In genomic region chr2:71974143-71974846, GRCm38 (mm10) we compare ENCODE assay signal across 12 mouse cellular contexts. TPM values are rescaled to one million over a fixed set of nuclear protein-coding genes. Genes with fewer than 3 reads are reported as not detected.
DNase-seq lines count a peak whose midpoint lies in the region; ATAC-seq and TF ChIP-seq lines count a peak whose summit lies in the region.
"Had no signal": no experiment of that assay in that cellular context is flagged by ENCODE, and none has a peak within 500 bp of the region (broad histone marks: within the 10 kb centered on the region; RNA-seq: fewer than 3 reads in every experiment).

No protein-coding gene starts in this region.

- 85% methylated on average over 10 of the region's 11 CpGs for WGBS in hindbrain, embryonic 14.5 days
- 85% methylated on average over 10 of the region's 11 CpGs for WGBS in hindbrain, embryonic 13.5 days
- WGBS in heart, postnatal 0 days, result 63% methylated on average over 10 of the region's 11 CpGs
- WGBS in kidney, embryonic 15.5 days, result 83% methylated on average over 10 of the region's 11 CpGs

- no peaks in the 10 kb centered on the region for H3K9me3 ChIP-seq in hindbrain, embryonic 14.5 days (ENCODE audit: control insufficient read depth, low read length)
- no peaks in the 10 kb centered on the region for H3K9me3 ChIP-seq in hindbrain, embryonic 13.5 days
- H3K9me3 ChIP-seq in heart, postnatal 0 days (replicated peaks; ENCODE audit: control insufficient read depth, low read length), result no peaks in the 10 kb centered on the region
- H3K9me3 ChIP-seq in kidney, embryonic 15.5 days (replicated peaks), result no peaks in the 10 kb centered on the region

- no peak overlapping the region for H3K27ac ChIP-seq in hindbrain, embryonic 14.5 days
- no peak overlapping the region for H3K27ac ChIP-seq in hindbrain, embryonic 13.5 days
- H3K27ac ChIP-seq in heart, postnatal 0 days (ENCODE audit: low read depth), result no peak overlapping the region
- no peak overlapping the region for H3K27ac ChIP-seq in kidney, embryonic 15.5 days
- H3K27ac ChIP-seq: kidney, postnatal 0 days had no signal

- no peaks in the 10 kb centered on the region for H3K27me3 ChIP-seq in hindbrain, embryonic 14.5 days (ENCODE audit: control insufficient read depth, insufficient read depth, low read length)
- 0 out of 2 replicates have a peak, but pooled peaks cover 2% of the 10 kb centered on the region for H3K27me3 ChIP-seq in hindbrain, embryonic 13.5 days
- no peaks in the 10 kb centered on the region; the same call in 1 of the 2 replicates for H3K27me3 ChIP-seq in heart, postnatal 0 days (ENCODE audit: control insufficient read depth, insufficient read depth, low read length)
- H3K27me3 ChIP-seq in kidney, embryonic 15.5 days, result 0 out of 2 replicates have a peak, but pooled peaks cover 6% of the 10 kb centered on the region

- no peak for DNase-seq in hindbrain, embryonic 14.5 days (ENCODE audit: low spot score)
- peak; percentile 78 for DNase-seq in adrenal gland, adult 8-10 months
- DNase-seq in cerebellum, adult 11-12 months, result peak; percentile 91
- peak; percentile 28 for DNase-seq in heart, postnatal 0 days (ENCODE audit: low spot score)
- DNase-seq in layer of hippocampus, adult 9-11 months, result no peak
- DNase-seq: layer of hippocampus, postnatal 36 days; retina, postnatal 1 day; thymus, adult 18-20 months had no signal

- TF ChIP-seq CTCF in heart, postnatal 0 days (IDR thresholded peaks at IDR 0.05; ENCODE audit: low read depth), result no peak

- H3K4me1 ChIP-seq in hindbrain, embryonic 14.5 days (replicated peaks; ENCODE audit: control insufficient read depth, insufficient read depth, low read length), result no peaks in the 10 kb centered on the region
- no peaks in the 10 kb centered on the region for H3K4me1 ChIP-seq in hindbrain, embryonic 13.5 days (replicated peaks)
- no peaks in the 10 kb centered on the region for H3K4me1 ChIP-seq in heart, postnatal 0 days (ENCODE audit: control insufficient read depth, insufficient read depth)
- H3K4me1 ChIP-seq in kidney, embryonic 15.5 days, result no peaks in the 10 kb centered on the region

- no peak overlapping the region for H3K4me2 ChIP-seq in hindbrain, embryonic 14.5 days (replicated peaks)
- H3K4me2 ChIP-seq in hindbrain, embryonic 13.5 days, result no peak overlapping the region
- H3K4me2 ChIP-seq in heart, postnatal 0 days (ENCODE audit: low read depth, low read length), result no peak overlapping the region
- H3K4me2 ChIP-seq in kidney, embryonic 15.5 days, result no peak overlapping the region

- H3K36me3 ChIP-seq in hindbrain, embryonic 14.5 days (replicated peaks; ENCODE audit: control insufficient read depth, insufficient read depth), result no peaks in the 10 kb centered on the region
- no peaks in the 10 kb centered on the region for H3K36me3 ChIP-seq in hindbrain, embryonic 13.5 days
- no peaks in the 10 kb centered on the region for H3K36me3 ChIP-seq in heart, postnatal 0 days (replicated peaks; ENCODE audit: control insufficient read depth, insufficient read depth, low read length)
- no peaks in the 10 kb centered on the region for H3K36me3 ChIP-seq in kidney, embryonic 15.5 days

- ATAC-seq in hindbrain, embryonic 14.5 days (ENCODE audit: low FRiP score), result peak; percentile 14; the same call in 1 of the 2 replicates
- ATAC-seq in hindbrain, embryonic 13.5 days (ENCODE audit: low FRiP score), result no peak
- ATAC-seq in heart, postnatal 0 days (ENCODE audit: insufficient read depth, low read depth), result peak; percentile 82
- ATAC-seq in kidney, embryonic 15.5 days (replicated peaks; ENCODE audit: low FRiP score), result no peak
- ATAC-seq: CD4-positive, CD25-positive, alpha-beta regulatory T cell, adult 4 months had no signal

- no peak for TF ChIP-seq EP300 in heart, postnatal 0 days (IDR thresholded peaks at IDR 0.05; ENCODE audit: low read depth)

- H3K9ac ChIP-seq in hindbrain, embryonic 14.5 days, result no peak overlapping the region
- no peak overlapping the region for H3K9ac ChIP-seq in hindbrain, embryonic 13.5 days
- H3K9ac ChIP-seq in heart, postnatal 0 days (replicated peaks; ENCODE audit: low read depth, low read length), result no peak overlapping the region
- H3K9ac ChIP-seq in kidney, embryonic 15.5 days, result no peak overlapping the region

- H3K4me3 ChIP-seq in hindbrain, embryonic 14.5 days (replicated peaks; ENCODE audit: low read length), result no peak overlapping the region
- no peak overlapping the region for H3K4me3 ChIP-seq in hindbrain, embryonic 13.5 days
- no peak overlapping the region for H3K4me3 ChIP-seq in heart, postnatal 0 days (ENCODE audit: low read depth, low read length)
- no peak overlapping the region for H3K4me3 ChIP-seq in kidney, embryonic 15.5 days (replicated peaks)

RNA-seq across cellular contexts. Expression of gene Rapgef4, which starts 6.7 kb away (rescaled TPM):
- polyA plus RNA-seq in hindbrain, embryonic 14.5 days (2014; fragmentation: Nextera tagmentation; extraction: Ambion mirVana), result 28.4 and 28.9 TPM in 2 replicates
- 16.7 and 17.8 TPM in 2 replicates for polyA plus RNA-seq in hindbrain, embryonic 13.5 days (2015; fragmentation: Nextera tagmentation; extraction: Ambion mirVana)
- 100 to 1,000 TPM; 138 to 583 (median 298) TPM for total RNA-seq in adrenal gland, adult 8-10 months (2022)
- 5.5 and 11.9 TPM in 2 replicates for total RNA-seq in heart, postnatal 0 days (2014; rRNA removed; ENCODE audit: low replicate concordance)
- 5.1 and 5.3 TPM in 2 replicates for polyA plus RNA-seq in heart, postnatal 0 days (2015; fragmentation: Nextera tagmentation; extraction: Ambion mirVana)
- 6.3 and 9.4 TPM in 2 replicates for polyA plus RNA-seq in kidney, embryonic 15.5 days (2015; fragmentation: Nextera tagmentation; extraction: Ambion mirVana)

Comparison
In these comparisons a context has a peak if more than half of its experiments do, and no peak if none do; other contexts are left out.
1. ATAC-seq: peak in hindbrain, embryonic 14.5 days (single experiment) and heart, postnatal 0 days (single experiment); none in hindbrain, embryonic 13.5 days (single experiment) and kidney, embryonic 15.5 days (single experiment).
2. DNase-seq: peak in adrenal gland, adult 8-10 months (single experiment), cerebellum, adult 11-12 months (single experiment) and heart, postnatal 0 days (single experiment); none in hindbrain, embryonic 14.5 days (single experiment) and layer of hippocampus, adult 9-11 months (single experiment).